Mouse (Mus musculus) lung, postnatal 0 days (tissue): ENCODE data around the gene Ppara.

ENCODE experiments used
- CTCF ChIP-seq: IDR thresholded peaks from 2 replicates; pipeline ENCODE4 v1.5.1; 2016; ENCODE audit warnings: antibody characterized with exemption, mild to moderate bottlenecking
- EP300 ChIP-seq: IDR thresholded peaks from 2 replicates; pipeline ENCODE4 v1.6.1; 2016; ENCODE audit warnings: antibody characterized with exemption, mild to moderate bottlenecking, control low read depth

DNA sequence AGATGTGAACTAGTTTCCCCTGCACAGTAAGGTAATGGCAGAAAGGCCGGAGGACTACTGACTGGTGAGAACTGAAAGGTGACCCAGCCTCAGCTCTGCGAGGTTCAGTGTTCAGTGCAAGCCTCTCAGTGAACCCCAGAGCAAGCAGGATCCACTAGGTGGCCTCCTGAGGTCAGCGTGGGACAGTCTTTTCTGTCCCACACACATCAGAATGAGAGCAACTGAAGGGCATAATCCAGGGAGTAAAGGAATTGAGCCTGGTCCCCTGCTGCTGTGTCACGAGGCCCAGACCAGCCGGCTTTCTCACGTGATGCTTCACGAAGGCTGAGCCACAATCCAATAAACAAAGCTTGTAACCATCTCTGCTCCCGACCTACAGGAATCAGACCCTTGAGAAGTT, 73.7 kb downstream of the Ppara start:
- TF ChIP-seq CTCF: peak; percentile 30
- TF ChIP-seq EP300: no peak
